Mouse (Mus musculus): ENCODE measurements around the gene Prss53. TPM values are rescaled to one million over a fixed set of nuclear protein-coding genes. Genes with fewer than 3 reads are reported as not detected.

Prss53 gene
- total and polyA plus RNA-seq, 2 experiments from 2014 or later = 0.55 to 0.77 TPM

- Histone ChIP-seq H3K4me2 (ENCODE audit: low read depth, low read length, poor library complexity, severe bottlenecking) (no peak overlapping the region), H3K4me1 (ENCODE audit: insufficient read depth, low read length) (no peaks in the 10 kb centered on the region), H3K9ac (replicated peaks; ENCODE audit: low read length, poor library complexity, severe bottlenecking) (no peak overlapping the region), H3K27ac (ENCODE audit: low read depth, low read length) (no peak overlapping the region), H3K9me3 (ENCODE audit: low read length) (no peaks in the 10 kb centered on the region), H3K4me3 (ENCODE audit: low read depth, low read length) (no peak overlapping the region), H3K27me3 (ENCODE audit: insufficient read depth, low read length) (no peaks in the 10 kb centered on the region), H3K36me3 (ENCODE audit: insufficient read depth, low read length) (peaks cover 79% of the 10 kb centered on the region)
- TF ChIP-seq CTCF (IDR thresholded peaks at IDR 0.05) = no peak
- WGBS = 79% methylated on average over 3 of the region's 3 CpGs
- ATAC-seq (ENCODE audit: low FRiP score) (no peak), DNase-seq (ENCODE audit: low spot score) (no peak)
Observed at GRCm38 (mm10) chr7:127888821-127889220, 1.9 kb downstream of the Prss53 start.

GRCm38 (mm10) chr7:127887781-127888180 lies 3.0 kb downstream of the Prss53 start:
- TF ChIP-seq CTCF (IDR thresholded peaks at IDR 0.05) = no peak
- H3K9me3 ChIP-seq (ENCODE audit: low read length) = no peaks in the 10 kb centered on the region
- H3K4me2 ChIP-seq (ENCODE audit: low read depth, low read length, poor library complexity, severe bottlenecking) = no peak overlapping the region
- H3K27ac ChIP-seq (ENCODE audit: low read depth, low read length) = no peak overlapping the region
- no peaks in the 10 kb centered on the region for H3K27me3 ChIP-seq (ENCODE audit: insufficient read depth, low read length)
- no peaks in the 10 kb centered on the region for H3K4me1 ChIP-seq (ENCODE audit: insufficient read depth, low read length)
- DNase-seq (ENCODE audit: low spot score) (no peak), ATAC-seq (ENCODE audit: low FRiP score) (no peak)
- H3K4me3 ChIP-seq (ENCODE audit: low read depth, low read length) = no peak overlapping the region
- no peak overlapping the region for H3K9ac ChIP-seq (replicated peaks; ENCODE audit: low read length, poor library complexity, severe bottlenecking)
- peaks cover 82% of the 10 kb centered on the region for H3K36me3 ChIP-seq (ENCODE audit: insufficient read depth, low read length)
- 82% methylated on average over 3 of the region's 3 CpGs for WGBS

DNA sequence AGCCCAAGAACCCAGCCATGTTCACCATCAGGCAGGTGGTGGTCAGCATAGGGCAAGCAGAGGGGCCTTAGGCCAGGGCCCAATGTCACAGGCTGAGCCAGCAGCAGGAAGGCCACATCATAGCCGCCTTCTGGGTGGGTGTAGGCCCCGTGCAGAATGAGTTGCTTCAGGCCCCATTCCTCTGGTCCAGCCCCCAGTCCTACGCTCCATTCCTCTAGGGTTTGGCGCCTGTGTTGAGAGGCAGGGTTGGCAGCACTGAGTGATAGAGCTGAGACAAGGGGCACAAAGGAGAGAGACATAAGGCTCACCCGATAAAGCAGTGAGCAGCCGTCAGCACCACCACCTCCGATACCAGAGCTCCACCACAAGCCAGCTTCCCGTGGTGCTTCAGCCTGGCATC lies 3.6 kb downstream of the Prss53 start:
- Histone ChIP-seq H3K9ac (replicated peaks; ENCODE audit: low read length, poor library complexity, severe bottlenecking) (no peak overlapping the region), H3K4me1 (ENCODE audit: insufficient read depth, low read length) (no peaks in the 10 kb centered on the region), H3K27me3 (ENCODE audit: insufficient read depth, low read length) (no peaks in the 10 kb centered on the region), H3K9me3 (ENCODE audit: low read length) (no peaks in the 10 kb centered on the region), H3K4me3 (ENCODE audit: low read depth, low read length) (no peak overlapping the region), H3K4me2 (ENCODE audit: low read depth, low read length, poor library complexity, severe bottlenecking) (no peak overlapping the region), H3K27ac (ENCODE audit: low read depth, low read length) (no peak overlapping the region), H3K36me3 (ENCODE audit: insufficient read depth, low read length) (peaks cover 85% of the 10 kb centered on the region)
- WGBS = 85% methylated on average over 8 of the region's 8 CpGs
- no peak for TF ChIP-seq CTCF (IDR thresholded peaks at IDR 0.05)
- DNase-seq (ENCODE audit: low spot score) (no peak), ATAC-seq (ENCODE audit: low FRiP score) (no peak)

- ATAC-seq (ENCODE audit: low FRiP score) = no peak
- 92% methylated on average over 6 of the region's 6 CpGs for WGBS
Observed at GRCm38 (mm10) chr7:127886551-127886950, 4.2 kb downstream of the Prss53 start.

DNA sequence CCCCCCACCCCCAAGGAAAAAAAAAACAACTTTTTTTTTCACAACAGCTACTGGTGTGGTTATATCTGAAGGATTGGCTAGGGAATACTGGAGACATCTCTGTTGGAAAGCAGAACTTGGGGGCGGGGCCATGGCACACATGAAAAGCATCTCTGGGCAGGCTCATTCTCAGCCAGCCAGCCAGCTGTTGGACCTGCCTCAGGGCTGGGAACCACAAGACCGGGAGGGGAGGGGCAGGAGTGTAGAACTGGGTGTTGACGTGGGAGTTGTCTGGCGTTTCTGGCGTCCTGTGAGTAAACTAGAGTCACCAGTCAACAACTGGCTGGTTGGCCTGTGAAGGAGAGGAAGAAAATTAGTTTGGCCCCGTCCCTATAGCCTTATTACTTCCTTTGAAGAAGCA lies 4.8 kb downstream of the Prss53 start:
- Histone ChIP-seq H3K4me3 (ENCODE audit: low read depth, low read length) (no peak overlapping the region), H3K36me3 (ENCODE audit: insufficient read depth, low read length) (peaks cover 92% of the 10 kb centered on the region), H3K4me2 (ENCODE audit: low read depth, low read length, poor library complexity, severe bottlenecking) (no peak overlapping the region), H3K4me1 (ENCODE audit: insufficient read depth, low read length) (no peaks in the 10 kb centered on the region), H3K27me3 (ENCODE audit: insufficient read depth, low read length) (no peaks in the 10 kb centered on the region), H3K9me3 (ENCODE audit: low read length) (no peaks in the 10 kb centered on the region), H3K27ac (ENCODE audit: low read depth, low read length) (no peak overlapping the region), H3K9ac (replicated peaks; ENCODE audit: low read length, poor library complexity, severe bottlenecking) (no peak overlapping the region)
- 73% methylated on average over 6 of the region's 6 CpGs for WGBS
- ATAC-seq (ENCODE audit: low FRiP score) = no peak
- TF ChIP-seq CTCF (IDR thresholded peaks at IDR 0.05) = no peak
- DNase-seq (ENCODE audit: low spot score) = no peak

More at GRCm38 (mm10) chr7:127886551-127886950, 4.2 kb downstream of the Prss53 start:
- no peaks in the 10 kb centered on the region for H3K27me3 ChIP-seq (ENCODE audit: insufficient read depth, low read length)
- H3K4me2 ChIP-seq (ENCODE audit: low read depth, low read length, poor library complexity, severe bottlenecking) = no peak overlapping the region
- TF ChIP-seq CTCF (IDR thresholded peaks at IDR 0.05) = no peak
- DNase-seq (ENCODE audit: low spot score) = no peak
- no peaks in the 10 kb centered on the region for H3K4me1 ChIP-seq (ENCODE audit: insufficient read depth, low read length)
- peaks cover 88% of the 10 kb centered on the region for H3K36me3 ChIP-seq (ENCODE audit: insufficient read depth, low read length)
- no peak overlapping the region for H3K27ac ChIP-seq (ENCODE audit: low read depth, low read length)
- H3K4me3 ChIP-seq (ENCODE audit: low read depth, low read length) = no peak overlapping the region
- H3K9ac ChIP-seq (replicated peaks; ENCODE audit: low read length, poor library complexity, severe bottlenecking) = no peak overlapping the region
- no peaks in the 10 kb centered on the region for H3K9me3 ChIP-seq (ENCODE audit: low read length)

DNA sequence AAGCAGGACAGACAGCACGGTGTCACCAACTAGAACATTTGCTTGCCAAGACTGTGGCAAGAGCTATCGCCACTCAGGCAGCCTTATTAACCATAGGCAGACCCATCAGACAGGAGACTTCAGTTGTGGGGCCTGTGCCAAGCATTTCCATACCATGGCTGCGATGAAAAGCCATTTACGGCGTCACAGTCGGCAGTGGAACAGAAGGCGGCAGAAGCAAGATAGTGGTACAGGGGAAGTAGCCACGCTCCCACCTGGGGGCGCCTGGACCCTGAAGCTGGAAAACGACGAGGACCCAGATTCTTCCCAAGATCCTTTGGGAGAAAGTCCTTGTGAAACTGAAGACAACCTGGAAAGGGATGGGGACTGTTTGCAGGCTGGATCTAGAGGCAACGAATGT lies 10.3 kb downstream of the Prss53 start:
- Histone ChIP-seq H3K27me3 (ENCODE audit: insufficient read depth, low read length) (no peaks in the 10 kb centered on the region), H3K4me1 (ENCODE audit: insufficient read depth, low read length) (no peaks in the 10 kb centered on the region), H3K36me3 (ENCODE audit: insufficient read depth, low read length) (peaks cover 67% of the 10 kb centered on the region), H3K4me3 (ENCODE audit: low read depth, low read length) (no peak overlapping the region), H3K27ac (ENCODE audit: low read depth, low read length) (no peak overlapping the region), H3K9ac (replicated peaks; ENCODE audit: low read length, poor library complexity, severe bottlenecking) (no peak overlapping the region), H3K9me3 (ENCODE audit: low read length) (no peaks in the 10 kb centered on the region), H3K4me2 (ENCODE audit: low read depth, low read length, poor library complexity, severe bottlenecking) (no peak overlapping the region)
- DNase-seq (ENCODE audit: low spot score) (no peak), ATAC-seq (ENCODE audit: low FRiP score) (no peak)
- WGBS = 93% methylated on average over 12 of the region's 12 CpGs
- TF ChIP-seq CTCF (IDR thresholded peaks at IDR 0.05) = no peak

Data from midbrain, postnatal 0 days (tissue).